Mouse (Mus musculus): ENCODE measurements around the gene Eral1. TPM values are rescaled to one million over a fixed set of nuclear protein-coding genes. Genes with fewer than 3 reads are reported as not detected.

Eral1 gene
- polyA plus RNA-seq, 2 experiments = 34.4 to 35.8 TPM

DNA sequence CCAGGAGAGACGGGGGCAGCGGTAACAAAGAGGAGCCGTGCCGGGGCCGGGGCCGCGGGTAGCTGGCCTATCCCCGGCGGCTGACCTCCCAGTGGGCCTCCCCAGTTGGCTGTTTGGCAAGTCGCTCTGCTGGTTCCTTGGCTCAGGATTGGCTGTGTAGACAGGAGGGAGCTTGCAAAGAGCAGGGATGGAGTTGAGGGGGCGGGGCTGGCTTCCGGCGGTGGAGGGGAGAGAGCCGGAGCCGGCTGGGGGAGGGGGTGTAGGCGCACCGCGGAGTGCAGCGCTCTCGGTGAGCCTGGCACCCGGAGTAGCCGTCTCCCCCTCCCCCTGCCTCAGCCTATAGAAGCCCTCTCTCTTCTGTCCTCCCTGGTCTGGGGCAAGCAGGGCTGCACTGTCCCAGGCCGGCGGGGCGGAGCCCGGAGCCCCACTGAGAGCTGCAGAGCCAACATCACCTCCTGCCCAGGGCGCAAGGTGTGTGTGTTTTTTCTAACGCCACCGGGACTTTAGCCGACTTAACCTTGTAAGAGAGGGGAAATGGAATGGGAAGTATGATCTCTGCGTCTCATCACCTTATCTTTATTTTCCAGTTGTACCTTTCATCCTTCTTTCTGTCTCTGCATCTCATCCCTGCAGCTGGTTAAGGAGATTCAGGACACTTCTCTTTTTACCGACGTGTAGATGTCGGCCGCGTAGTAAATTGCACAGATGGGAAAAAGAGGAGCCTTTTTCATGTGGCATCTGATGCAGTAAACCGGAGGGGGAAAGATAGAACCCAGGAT, 35.4 kb upstream of the Eral1 start:
- Histone ChIP-seq H3K4me3 (replicated peaks; ENCODE audit: low read length) (peak overlapping the region; percentile 66), H3K4me2 (replicated peaks; ENCODE audit: low read depth, low read length, severe bottlenecking) (peak overlapping the region; percentile 57), H3K4me1 (ENCODE audit: control insufficient read depth, insufficient read depth, low read length) (peaks cover 3% of the 10 kb centered on the region; the same call in 1 of the 2 replicates), H3K9me3 (ENCODE audit: control insufficient read depth, low read length) (no peaks in the 10 kb centered on the region), H3K36me3 (ENCODE audit: control insufficient read depth, insufficient read depth, low read length) (no peaks in the 10 kb centered on the region), H3K27ac (replicated peaks; ENCODE audit: low read depth, low read length) (peak overlapping the region; percentile 52), H3K27me3 (ENCODE audit: control insufficient read depth, insufficient read depth, low read length) (no peaks in the 10 kb centered on the region), H3K9ac (ENCODE audit: low read depth, low read length, severe bottlenecking) (peak overlapping the region; percentile 70)
- ATAC-seq (ENCODE audit: low FRiP score, low read depth) (peak; percentile 100), DNase-seq (ENCODE audit: low spot score) (peak; percentile 96)
- TF ChIP-seq POLR2A (IDR thresholded peaks at IDR 0.05; ENCODE audit: borderline replicate concordance, extremely low read depth, insufficient read depth, insufficient read length) = peak; percentile 3; the same call in 1 of the 2 replicates
- WGBS = 1% methylated on average over 33 of the region's 37 CpGs

DNA sequence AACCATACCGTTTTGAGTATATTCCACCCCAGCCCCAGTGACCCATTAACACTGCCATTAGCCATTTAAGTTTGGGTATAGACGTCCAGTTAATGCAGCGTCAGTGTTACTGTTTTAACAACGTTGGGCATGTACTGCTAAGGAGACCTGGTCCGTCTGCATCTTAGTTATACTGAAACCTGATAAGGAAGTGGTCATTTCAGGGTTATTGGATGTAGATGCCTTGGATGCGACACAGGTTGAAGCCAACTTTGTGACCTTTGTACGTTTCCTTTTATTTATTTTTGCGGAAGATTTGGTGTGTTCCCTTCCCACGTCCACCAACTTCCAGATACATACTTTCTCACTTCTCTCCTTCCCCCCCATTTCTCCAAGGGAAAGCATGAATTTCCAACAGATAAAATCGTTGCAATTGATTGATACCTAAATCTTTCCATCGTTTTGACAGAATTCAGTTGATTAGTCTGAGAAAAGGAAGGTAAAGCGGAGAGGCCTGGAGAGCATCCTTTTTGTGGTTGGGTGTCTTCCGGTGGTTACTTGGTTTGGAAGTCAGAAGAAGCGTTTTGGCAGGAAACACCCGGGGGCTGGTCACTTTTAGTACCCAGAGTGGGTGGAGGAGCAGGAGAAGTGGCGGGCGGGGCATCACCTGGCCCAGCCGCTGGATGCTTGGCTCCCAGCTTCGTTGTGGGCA, 34.6 kb upstream of the Eral1 start:
- TF ChIP-seq POLR2A (IDR thresholded peaks at IDR 0.05; ENCODE audit: borderline replicate concordance, extremely low read depth, insufficient read depth, insufficient read length) = peak; percentile 58; the same call in 1 of the 2 replicates
- no peaks in the 10 kb centered on the region for H3K9me3 ChIP-seq (ENCODE audit: control insufficient read depth, low read length)
- peak overlapping the region; percentile 57 for H3K4me2 ChIP-seq (replicated peaks; ENCODE audit: low read depth, low read length, severe bottlenecking)
- DNase-seq (ENCODE audit: low spot score) (no peak), ATAC-seq (ENCODE audit: low FRiP score, low read depth) (no peak)
- H3K4me3 ChIP-seq (replicated peaks; ENCODE audit: low read length) = peak overlapping the region; percentile 66
- H3K36me3 ChIP-seq (ENCODE audit: control insufficient read depth, insufficient read depth, low read length) = no peaks in the 10 kb centered on the region
- H3K9ac ChIP-seq (ENCODE audit: low read depth, low read length, severe bottlenecking) = peak overlapping the region; percentile 70
- no peaks in the 10 kb centered on the region for H3K27me3 ChIP-seq (ENCODE audit: control insufficient read depth, insufficient read depth, low read length)
- H3K27ac ChIP-seq (replicated peaks; ENCODE audit: low read depth, low read length) = peak overlapping the region; percentile 49
- 8% methylated on average over 19 of the region's 19 CpGs for WGBS
- H3K4me1 ChIP-seq (ENCODE audit: control insufficient read depth, insufficient read depth, low read length) = peaks cover 3% of the 10 kb centered on the region; the same call in 1 of the 2 replicates

DNA sequence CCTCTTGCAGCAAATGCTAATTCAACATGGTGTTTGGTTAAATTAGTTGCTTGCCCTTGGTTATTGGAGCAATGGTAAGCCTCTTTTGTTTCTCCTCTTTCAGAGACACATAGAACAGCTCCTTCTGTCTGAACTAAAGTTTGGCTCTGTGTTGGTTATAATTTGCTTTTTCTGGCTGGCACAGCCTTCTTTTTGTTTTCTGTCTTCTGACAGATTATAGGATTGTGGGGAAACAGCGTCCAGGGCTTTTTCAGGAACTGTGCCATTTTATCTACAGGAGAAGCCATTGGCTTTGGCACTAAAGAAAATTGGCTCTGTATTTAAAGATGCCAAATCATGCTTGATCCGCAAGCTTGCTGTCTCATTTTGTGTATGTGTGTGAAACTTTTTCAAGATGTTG, 33.4 kb upstream of the Eral1 start:
- Histone ChIP-seq H3K27ac (replicated peaks; ENCODE audit: low read depth, low read length) (no peak overlapping the region), H3K36me3 (ENCODE audit: control insufficient read depth, insufficient read depth, low read length) (no peaks in the 10 kb centered on the region), H3K4me2 (replicated peaks; ENCODE audit: low read depth, low read length, severe bottlenecking) (no peak overlapping the region), H3K9me3 (ENCODE audit: control insufficient read depth, low read length) (no peaks in the 10 kb centered on the region), H3K4me1 (ENCODE audit: control insufficient read depth, insufficient read depth, low read length) (peaks cover 3% of the 10 kb centered on the region; the same call in 1 of the 2 replicates), H3K9ac (ENCODE audit: low read depth, low read length, severe bottlenecking) (no peak overlapping the region), H3K27me3 (ENCODE audit: control insufficient read depth, insufficient read depth, low read length) (no peaks in the 10 kb centered on the region), H3K4me3 (replicated peaks; ENCODE audit: low read length) (no peak overlapping the region)
- 87% methylated on average over 2 of the region's 2 CpGs for WGBS
- no peak for TF ChIP-seq POLR2A (IDR thresholded peaks at IDR 0.05; ENCODE audit: borderline replicate concordance, extremely low read depth, insufficient read depth, insufficient read length)
- DNase-seq (ENCODE audit: low spot score) (no peak), ATAC-seq (ENCODE audit: low FRiP score, low read depth) (no peak)

DNA sequence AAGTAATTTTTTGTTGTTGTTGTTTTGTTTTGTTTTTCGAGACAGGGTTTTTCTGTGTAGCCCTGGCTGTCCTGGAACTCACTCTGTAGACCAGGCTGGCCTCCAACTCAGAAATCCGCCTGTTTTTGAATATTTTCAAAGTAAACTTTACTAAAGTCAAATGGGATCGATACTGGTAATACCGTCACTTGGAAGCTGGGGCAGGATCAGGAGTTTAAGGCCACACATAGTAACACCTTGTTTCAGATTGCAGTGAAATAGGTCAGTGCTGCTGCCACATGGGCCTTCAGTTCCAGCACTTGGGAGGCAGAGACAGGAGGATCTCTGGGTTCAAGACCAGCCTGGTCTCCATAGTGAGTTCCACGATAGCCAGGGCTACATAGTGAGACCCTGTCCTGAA, 24.3 kb upstream of the Eral1 start:
- Histone ChIP-seq H3K36me3 (ENCODE audit: control insufficient read depth, insufficient read depth, low read length) (peaks cover 14% of the 10 kb centered on the region), H3K9me3 (ENCODE audit: control insufficient read depth, low read length) (no peaks in the 10 kb centered on the region), H3K9ac (ENCODE audit: low read depth, low read length, severe bottlenecking) (no peak overlapping the region), H3K27me3 (ENCODE audit: control insufficient read depth, insufficient read depth, low read length) (no peaks in the 10 kb centered on the region), H3K4me3 (replicated peaks; ENCODE audit: low read length) (no peak overlapping the region), H3K27ac (replicated peaks; ENCODE audit: low read depth, low read length) (no peak overlapping the region), H3K4me1 (ENCODE audit: control insufficient read depth, insufficient read depth, low read length) (no peaks in the 10 kb centered on the region), H3K4me2 (replicated peaks; ENCODE audit: low read depth, low read length, severe bottlenecking) (no peak overlapping the region)
- 94% methylated on average over 5 of the region's 5 CpGs for WGBS
- no peak for DNase-seq (ENCODE audit: low spot score)
- TF ChIP-seq POLR2A (IDR thresholded peaks at IDR 0.05; ENCODE audit: borderline replicate concordance, extremely low read depth, insufficient read depth, insufficient read length) = no peak
- ATAC-seq (ENCODE audit: low FRiP score, low read depth) = no peak

DNA sequence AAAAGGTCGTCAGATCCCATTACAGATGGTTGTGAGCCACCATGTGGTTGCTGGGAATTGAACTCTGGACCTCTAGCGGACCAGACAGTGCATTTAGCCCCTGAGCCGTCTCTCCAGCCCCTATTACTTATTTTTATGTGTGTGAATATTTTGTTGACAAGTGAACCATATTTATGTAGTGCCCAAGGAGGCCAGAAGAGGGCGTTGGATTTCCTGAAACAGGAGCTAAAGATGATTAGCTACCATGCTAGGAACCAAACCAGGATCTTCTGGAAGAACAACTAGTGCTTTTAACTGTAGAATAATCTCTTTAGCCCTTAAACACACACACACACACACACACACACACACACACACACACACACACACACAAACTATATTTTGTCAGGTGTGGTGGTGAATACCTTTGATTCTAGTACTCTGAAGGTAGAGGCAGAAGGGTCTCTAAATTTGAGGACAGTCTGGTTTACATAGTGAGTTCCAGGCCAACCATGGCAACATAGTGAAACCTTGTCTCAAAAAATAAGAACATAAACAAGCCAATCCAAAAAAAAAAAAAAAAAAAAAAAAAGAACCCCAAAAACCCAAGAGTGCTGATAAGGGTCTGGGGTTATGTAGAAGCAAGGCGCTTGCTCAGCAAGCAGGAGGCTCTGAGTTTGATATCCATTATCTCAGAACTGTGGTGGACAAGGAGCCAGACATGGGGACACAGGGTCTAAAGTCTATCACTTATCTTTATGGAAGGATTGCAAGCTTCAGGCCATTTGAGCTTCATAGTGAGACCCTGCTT, 23.0 kb upstream of the Eral1 start:
- DNase-seq (ENCODE audit: low spot score) (no peak), ATAC-seq (ENCODE audit: low FRiP score, low read depth) (no peak)
- no peaks in the 10 kb centered on the region for H3K27me3 ChIP-seq (ENCODE audit: control insufficient read depth, insufficient read depth, low read length)
- no peak overlapping the region for H3K9ac ChIP-seq (ENCODE audit: low read depth, low read length, severe bottlenecking)
- 68% methylated on average over 5 of the region's 5 CpGs for WGBS
- TF ChIP-seq POLR2A (IDR thresholded peaks at IDR 0.05; ENCODE audit: borderline replicate concordance, extremely low read depth, insufficient read depth, insufficient read length) = no peak
- no peak overlapping the region for H3K27ac ChIP-seq (replicated peaks; ENCODE audit: low read depth, low read length)
- H3K9me3 ChIP-seq (ENCODE audit: control insufficient read depth, low read length) = no peaks in the 10 kb centered on the region
- H3K4me3 ChIP-seq (replicated peaks; ENCODE audit: low read length) = no peak overlapping the region
- H3K36me3 ChIP-seq (ENCODE audit: control insufficient read depth, insufficient read depth, low read length) = peaks cover 14% of the 10 kb centered on the region
- no peak overlapping the region for H3K4me2 ChIP-seq (replicated peaks; ENCODE audit: low read depth, low read length, severe bottlenecking)
- H3K4me1 ChIP-seq (ENCODE audit: control insufficient read depth, insufficient read depth, low read length) = no peaks in the 10 kb centered on the region
